Mouse (Mus musculus) limb, embryonic 14.5 days (tissue): ENCODE measurements at regions not wholly inside any gene's neighbourhood (a gene's known extent, or its start where the extent isn't known, plus 50 kb on each side); places are given as distances from the start of the nearest gene placed in this dataset.

Source experiments
- ATAC-seq: fragments of 200-750 bp; cut with Nextera tagmentation; 2 replicates; pipeline ENCODE4 v1.8.0; 2017; ENCODE audit warnings: low read depth, moderate number of reproducible peaks, moderate TSS enrichment; ENCODE audit not compliant: low FRiP score
- DNase-seq: peaks from one replicate; pipeline ENCODE4 v3.0.0-alpha.2; 2015; ENCODE audit warnings: low spot score
- H3K27ac ChIP-seq: fragments of 300-500 bp; sonication (generic); replicated peaks from 2 replicates; pipeline ENCODE4 v1.5.1; 2014; ENCODE audit warnings: low read depth, mild to moderate bottlenecking, low read length, moderate library complexity, mixed read lengths
- H3K27me3 ChIP-seq: fragments of 300-500 bp; sonication (generic); 2 replicates; pipeline ENCODE4 v1.6.1; 2014; ENCODE audit warnings: low read length, mixed read lengths; ENCODE audit not compliant: control insufficient read depth, insufficient read depth
- H3K36me3 ChIP-seq: fragments of 300-500 bp; sonication (generic); 2 replicates; pipeline ENCODE4 v1.6.1; 2014; ENCODE audit warnings: mild to moderate bottlenecking, low read length, moderate library complexity, mixed read lengths; ENCODE audit not compliant: control insufficient read depth, insufficient read depth
- H3K4me1 ChIP-seq: fragments of 300-500 bp; sonication (generic); 2 replicates; pipeline ENCODE4 v1.6.1; 2014; ENCODE audit warnings: antibody characterized with exemption, low read length, mixed read lengths; ENCODE audit not compliant: control insufficient read depth, insufficient read depth
- H3K4me2 ChIP-seq: fragments of 300-500 bp; sonication (generic); replicated peaks from 2 replicates; pipeline ENCODE4 v1.6.1; 2014; ENCODE audit warnings: low read depth, mild to moderate bottlenecking, low read length, moderate library complexity; ENCODE audit not compliant: severe bottlenecking
- H3K4me3 ChIP-seq: fragments of 300-500 bp; sonication (generic); replicated peaks from 2 replicates; pipeline ENCODE4 v1.5.1; 2014; ENCODE audit warnings: low read length
- H3K9ac ChIP-seq: fragments of 300-500 bp; sonication (generic); 2 replicates; pipeline ENCODE4 v1.6.1; 2014; ENCODE audit warnings: mild to moderate bottlenecking, low read depth, low read length, moderate library complexity; ENCODE audit not compliant: severe bottlenecking
- H3K9me3 ChIP-seq: fragments of 300-500 bp; sonication (generic); 2 replicates; pipeline ENCODE4 v1.6.1; 2016; ENCODE audit warnings: low read length; ENCODE audit not compliant: control insufficient read depth
- POLR2A ChIP-seq: fragments of 200-500 bp; IDR thresholded peaks from 2 replicates; pipeline ENCODE4 v1.8.0; 2012; ENCODE audit warnings: inconsistent platforms, mild to moderate bottlenecking, moderate library complexity, borderline replicate concordance; ENCODE audit not compliant: insufficient read depth, insufficient read length; ENCODE audit errors: extremely low read depth
- WGBS: fragments of 180-500 bp; shearing (Covaris S2); extraction: QIAGEN DNeasy Blood & Tissue Kit; methylation state at CpG from one replicate; pipeline ENCODE4 v1.1.7; 2014; 5-methylcytosine and 5-hydroxymethylcytosine counted together

DNA sequence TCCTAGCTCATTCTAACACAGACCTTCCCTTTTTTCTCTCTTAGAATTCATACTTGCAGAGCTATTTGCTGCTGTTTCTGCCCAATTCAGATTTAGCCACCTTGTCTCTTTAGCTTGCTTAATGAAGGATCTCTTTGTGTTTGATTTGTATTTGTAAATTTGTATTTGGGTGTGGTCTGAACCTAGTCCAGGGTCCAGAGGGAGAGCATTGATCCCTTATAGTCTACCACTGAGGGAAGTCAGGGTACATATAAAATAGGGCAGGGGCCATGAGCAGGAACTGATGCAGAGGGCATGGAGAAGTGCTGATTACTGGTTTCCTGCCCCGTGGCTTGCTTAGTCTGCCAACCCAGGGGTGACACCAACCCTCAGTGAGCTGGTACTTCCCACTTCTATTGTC, 508.7 kb downstream of the Tm4sf1 start:
- H3K4me1 ChIP-seq, result no peaks in the 10 kb centered on the region
- no peak overlapping the region for H3K4me3 ChIP-seq
- H3K9me3 ChIP-seq, result no peaks in the 10 kb centered on the region
- 64% methylated on average over 1 of the region's 1 CpGs for WGBS
- DNase-seq (no peak), ATAC-seq (no peak)
- no peaks in the 10 kb centered on the region for H3K36me3 ChIP-seq
- no peak overlapping the region for H3K9ac ChIP-seq
- H3K27me3 ChIP-seq, result no peaks in the 10 kb centered on the region
- no peak overlapping the region for H3K27ac ChIP-seq
- TF ChIP-seq POLR2A, result no peak
- no peak overlapping the region for H3K4me2 ChIP-seq

- Histone ChIP-seq H3K4me3 (no peak overlapping the region), H3K4me2 (no peak overlapping the region), H3K36me3 (no peaks in the 10 kb centered on the region), H3K27ac (no peak overlapping the region), H3K9ac (no peak overlapping the region), H3K9me3 (no peaks in the 10 kb centered on the region), H3K4me1 (no peaks in the 10 kb centered on the region), H3K27me3 (no peaks in the 10 kb centered on the region)
- no peak for TF ChIP-seq POLR2A
- ATAC-seq (no peak), DNase-seq (peak; percentile 82)
- whole genome bisulfite sequencing, result 40% methylated on average over 3 of the region's 3 CpGs
Measured at GRCm38 (mm10) chr3:56789155-56789554, 512.6 kb downstream of the Tm4sf1 start.

- no peaks in the 10 kb centered on the region for H3K9me3 ChIP-seq
- no peak overlapping the region for H3K27ac ChIP-seq
- ATAC-seq, result no peak
- no peak for DNase-seq
- no peaks in the 10 kb centered on the region for H3K27me3 ChIP-seq
- H3K9ac ChIP-seq, result no peak overlapping the region
- WGBS, result 80% methylated on average over 5 of the region's 5 CpGs
- no peak for TF ChIP-seq POLR2A
- no peak overlapping the region for H3K4me2 ChIP-seq
- no peaks in the 10 kb centered on the region for H3K4me1 ChIP-seq
- no peak overlapping the region for H3K4me3 ChIP-seq
- no peaks in the 10 kb centered on the region for H3K36me3 ChIP-seq
Measured at GRCm38 (mm10) chr3:56773920-56774319, 527.9 kb downstream of the Tm4sf1 start.

DNA sequence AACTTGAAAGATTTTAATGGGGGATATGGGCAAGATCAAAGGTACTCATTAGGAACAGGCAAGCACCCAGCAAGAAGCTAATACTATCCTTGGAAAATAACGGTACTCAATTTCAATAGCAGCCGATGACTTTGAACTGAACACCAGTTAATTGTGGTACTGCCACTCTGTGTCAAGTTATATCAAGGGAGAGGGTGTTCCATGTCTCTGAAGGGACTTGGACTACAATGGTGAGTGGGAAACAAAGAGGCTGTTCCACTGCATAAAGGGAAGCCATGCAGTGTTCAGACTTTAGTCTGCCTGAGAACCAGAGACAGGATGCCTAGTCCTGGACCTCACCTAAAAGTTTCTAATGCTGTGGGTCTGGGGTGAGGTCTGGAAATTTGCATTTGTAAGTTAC, 531.6 kb downstream of the Tm4sf1 start:
- no peaks in the 10 kb centered on the region for H3K36me3 ChIP-seq
- H3K9me3 ChIP-seq, result no peaks in the 10 kb centered on the region
- no peaks in the 10 kb centered on the region for H3K27me3 ChIP-seq
- no peak overlapping the region for H3K4me3 ChIP-seq
- no peak for DNase-seq
- H3K4me1 ChIP-seq, result no peaks in the 10 kb centered on the region
- ATAC-seq, result no peak
- H3K27ac ChIP-seq, result no peak overlapping the region
- TF ChIP-seq POLR2A, result no peak
- H3K9ac ChIP-seq, result no peak overlapping the region
- H3K4me2 ChIP-seq, result no peak overlapping the region
- WGBS, result 7% methylated on average over 2 of the region's 2 CpGs

DNA sequence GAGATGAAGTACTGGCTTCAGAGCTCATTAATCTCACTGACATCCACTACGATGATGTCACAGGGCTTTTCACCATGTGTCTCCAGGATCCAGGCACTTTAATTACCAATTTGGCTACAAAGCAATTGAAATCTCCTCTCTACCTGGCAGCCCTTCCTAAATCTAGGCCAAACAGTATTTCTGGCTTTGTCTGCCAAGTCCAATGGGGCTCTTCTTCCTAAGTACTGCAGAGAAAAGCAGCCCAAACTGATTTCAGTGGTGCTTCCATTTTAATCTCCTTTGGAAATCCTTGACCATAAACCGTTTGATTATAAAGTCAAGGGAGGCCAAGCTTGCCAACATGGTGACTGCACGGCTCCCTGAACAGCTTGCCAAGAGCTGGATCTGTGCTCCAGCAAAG, 534.7 kb downstream of the Tm4sf1 start:
- Histone ChIP-seq H3K9ac (no peak overlapping the region), H3K4me3 (no peak overlapping the region), H3K4me2 (no peak overlapping the region), H3K9me3 (no peaks in the 10 kb centered on the region), H3K27ac (no peak overlapping the region), H3K36me3 (no peaks in the 10 kb centered on the region), H3K4me1 (no peaks in the 10 kb centered on the region), H3K27me3 (no peaks in the 10 kb centered on the region)
- ATAC-seq (no peak), DNase-seq (no peak)
- no peak for TF ChIP-seq POLR2A
- WGBS, result 77% methylated on average over 3 of the region's 3 CpGs

DNA sequence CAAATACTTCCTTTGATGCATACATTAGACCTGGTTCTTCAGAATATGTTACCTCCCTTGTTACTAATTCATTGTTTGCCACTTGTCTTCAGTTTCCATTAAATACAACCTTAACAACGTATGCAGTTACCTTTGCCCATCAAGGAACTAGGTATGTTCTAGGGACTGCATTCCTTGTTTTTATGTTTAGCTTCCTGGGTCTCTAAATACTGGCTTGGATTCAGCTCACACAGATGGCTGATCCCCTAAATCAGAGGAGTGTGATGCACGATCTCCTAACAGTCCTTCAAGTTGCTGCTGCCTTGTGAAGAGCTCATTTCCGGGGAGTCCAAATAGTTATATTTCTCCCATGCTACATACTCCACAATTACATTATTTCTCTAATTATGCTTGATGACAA, 537.5 kb downstream of the Tm4sf1 start:
- H3K27ac ChIP-seq, result no peak overlapping the region
- H3K9me3 ChIP-seq, result no peaks in the 10 kb centered on the region
- H3K27me3 ChIP-seq, result no peaks in the 10 kb centered on the region
- no peak overlapping the region for H3K9ac ChIP-seq
- WGBS, result 81% methylated on average over 3 of the region's 3 CpGs
- no peak overlapping the region for H3K4me3 ChIP-seq
- H3K36me3 ChIP-seq, result no peaks in the 10 kb centered on the region
- ATAC-seq (no peak), DNase-seq (no peak)
- no peak overlapping the region for H3K4me2 ChIP-seq
- no peak for TF ChIP-seq POLR2A
- no peaks in the 10 kb centered on the region for H3K4me1 ChIP-seq
